Mouse (Mus musculus): ENCODE data around the gene Ghr.

Ghr gene

DNA sequence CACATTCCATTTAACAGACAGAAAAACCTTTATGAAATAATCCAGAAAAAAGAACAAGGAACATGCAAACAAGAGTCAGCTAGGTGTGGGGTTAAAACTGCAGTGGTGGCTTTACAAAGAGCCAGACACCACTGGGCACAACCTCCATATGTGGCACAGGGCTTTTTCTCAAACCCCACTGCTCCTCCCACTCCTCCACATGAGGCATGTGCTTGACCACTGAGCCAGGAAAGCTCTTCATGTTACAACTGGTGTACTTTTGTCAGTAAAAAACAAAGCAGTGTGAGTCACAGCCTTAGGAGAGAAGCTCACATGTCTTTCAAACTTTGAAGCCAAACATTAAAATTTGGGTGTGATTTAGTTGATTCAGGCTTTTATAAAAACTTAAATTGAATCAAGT lies 302.1 kb downstream of the Ghr start:
- DNase-seq: no peak

DNA sequence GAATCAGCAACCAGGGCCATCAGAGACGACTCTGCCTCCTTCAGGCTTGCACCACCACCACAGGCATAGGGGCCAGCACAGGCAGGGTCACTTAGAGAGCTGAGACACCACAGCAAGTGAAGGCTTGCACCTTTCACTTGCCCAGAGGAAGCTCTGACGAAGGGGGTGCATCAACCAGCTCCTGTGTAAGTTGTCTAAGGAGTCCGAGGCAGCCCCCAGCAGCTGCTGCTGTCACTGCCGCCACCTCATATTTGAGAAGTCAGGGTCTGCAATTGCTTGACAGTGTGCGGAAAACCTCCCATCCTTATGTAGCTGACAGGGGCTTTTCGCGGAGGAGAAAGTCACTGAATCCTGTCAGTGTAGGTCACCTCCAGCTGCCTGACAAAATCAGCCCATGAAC lies 304.1 kb downstream of the Ghr start:
- no peak for DNase-seq

DNA sequence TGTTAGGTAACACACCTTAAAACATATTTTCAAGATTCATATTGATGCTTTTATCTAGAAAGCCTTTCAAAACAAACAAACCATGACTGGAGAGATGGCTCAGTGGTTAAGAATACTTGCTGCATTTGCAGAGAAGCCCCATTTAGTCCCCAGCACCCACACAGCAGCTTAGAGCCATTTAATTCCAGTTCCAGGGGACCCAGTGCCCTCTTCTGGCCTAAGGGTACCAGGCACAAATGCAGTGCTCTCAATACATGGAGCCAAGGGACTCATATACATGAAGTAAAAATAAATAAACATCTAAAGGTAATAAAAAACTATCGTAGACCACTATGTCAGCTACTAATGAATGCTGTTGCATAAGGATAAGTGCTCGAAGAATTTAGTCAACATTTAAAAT lies 305.9 kb downstream of the Ghr start:
- peak in 1 of 2 experiments; percentile 9 for DNase-seq

DNA sequence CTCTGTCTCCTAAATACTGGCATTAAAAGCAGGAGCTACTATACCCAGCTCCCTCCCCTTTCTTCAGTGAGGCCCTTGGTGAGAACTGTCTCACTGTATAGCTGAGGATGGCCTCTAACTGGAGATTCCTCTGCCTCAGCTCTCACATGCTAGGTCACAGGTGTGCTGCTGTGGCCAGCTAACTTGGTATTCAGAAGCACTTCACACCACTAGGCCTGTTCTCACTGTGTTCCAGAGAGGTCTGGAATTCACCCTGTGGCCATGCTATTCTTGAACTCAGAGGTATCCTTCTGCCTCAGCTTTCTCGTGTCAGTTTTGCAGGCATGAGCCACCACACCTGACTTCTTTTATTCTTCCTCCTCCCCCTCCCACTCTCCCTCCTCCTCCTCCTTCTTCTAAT lies 310.1 kb downstream of the Ghr start:
- DNase-seq: no peak

DNA sequence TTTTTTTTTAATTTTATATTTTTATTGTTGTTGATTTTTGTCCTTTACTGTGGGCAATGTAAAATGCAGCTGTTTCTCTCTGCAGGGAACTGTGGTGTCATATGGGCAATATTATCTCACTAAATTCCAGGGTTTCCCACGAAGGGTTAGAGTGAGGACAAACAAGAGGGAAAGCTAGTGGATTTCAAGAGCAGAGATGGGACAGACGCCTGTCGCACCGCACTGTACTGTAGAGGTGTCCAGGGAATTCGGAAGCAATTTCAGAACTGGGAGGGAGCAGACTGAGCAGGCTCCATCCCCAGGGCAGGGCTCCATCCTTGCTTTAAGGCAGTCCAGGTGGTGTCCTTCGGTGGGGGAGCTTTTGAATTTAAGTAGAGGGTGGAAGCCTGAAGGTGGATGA lies 312.1 kb downstream of the Ghr start:
- peak; percentile 22 to 27 for DNase-seq

DNA sequence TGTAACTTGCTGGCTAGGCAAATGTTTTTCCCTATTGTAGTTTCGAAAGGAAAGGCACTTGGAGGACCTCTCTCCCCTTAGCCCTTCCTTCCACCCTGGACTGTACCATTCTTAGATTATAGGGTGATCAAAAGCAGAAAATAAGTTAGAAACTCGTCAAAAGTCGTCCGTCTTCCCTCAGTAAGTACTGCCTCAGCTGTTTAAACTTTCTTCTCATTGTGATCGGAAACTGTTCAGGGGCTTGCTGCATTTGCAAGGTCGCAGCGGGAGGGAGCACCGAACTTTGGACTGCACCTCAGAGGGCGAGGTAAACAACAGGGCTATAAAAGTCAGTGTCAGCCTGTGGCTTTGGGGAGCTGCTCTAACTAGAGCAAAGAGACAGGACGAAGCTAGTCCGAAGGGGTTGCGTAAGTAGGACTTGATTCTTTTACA lies 312.6 kb downstream of the Ghr start:
- peak; percentile 71 to 73 for DNase-seq

DNA sequence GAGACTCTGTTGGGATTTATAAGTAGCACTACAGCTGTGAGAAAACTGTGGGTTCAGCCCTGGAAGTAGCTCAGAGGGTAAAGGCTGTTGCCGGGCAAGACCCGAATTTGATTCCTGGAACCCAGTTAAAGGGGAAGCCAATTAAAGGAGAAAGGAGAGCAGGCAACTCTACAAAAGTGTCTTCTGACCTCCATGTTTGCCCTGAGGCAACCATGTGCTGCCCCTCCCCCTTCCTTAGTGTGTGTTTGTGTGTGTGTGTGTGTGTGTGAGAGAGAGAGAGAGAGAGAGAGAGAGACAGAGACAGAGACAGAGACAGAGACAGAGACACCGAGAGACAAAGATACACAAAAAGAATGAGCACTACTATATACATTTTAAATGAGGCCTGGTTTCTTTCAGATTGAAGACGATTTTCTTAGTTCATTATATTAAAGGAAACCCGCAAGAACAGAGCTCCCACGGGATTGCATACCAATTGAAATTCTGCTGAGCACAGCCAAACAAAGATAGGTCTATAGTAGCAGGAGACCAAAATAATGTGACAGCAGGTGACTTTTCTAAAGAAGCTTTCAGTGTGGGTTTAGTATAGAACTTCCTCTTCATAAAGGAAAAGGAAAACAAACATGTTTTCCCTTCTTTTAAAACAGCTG lies 313.2 kb downstream of the Ghr start:
- DNase-seq: peak; percentile 19 to 29

DNA sequence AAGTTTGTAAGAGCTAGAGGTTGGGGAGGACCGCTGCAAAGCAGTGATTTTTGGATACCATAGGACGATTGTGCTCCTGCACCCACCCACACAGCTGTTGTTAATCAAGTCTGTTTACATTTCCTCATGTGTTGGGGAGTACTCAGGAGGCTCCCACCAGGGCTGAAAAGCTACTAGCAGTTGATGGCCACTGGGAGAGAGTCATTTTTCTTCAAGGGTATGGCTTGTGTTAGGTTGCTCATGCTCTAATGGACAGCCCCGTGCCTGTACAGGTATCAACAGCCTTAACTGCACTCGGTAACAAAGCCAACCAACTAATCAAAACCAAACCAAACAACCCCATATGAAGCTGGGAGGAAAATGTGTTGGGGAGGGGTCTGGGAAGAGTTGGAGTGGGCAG lies 313.8 kb downstream of the Ghr start:
- no peak for DNase-seq

DNA sequence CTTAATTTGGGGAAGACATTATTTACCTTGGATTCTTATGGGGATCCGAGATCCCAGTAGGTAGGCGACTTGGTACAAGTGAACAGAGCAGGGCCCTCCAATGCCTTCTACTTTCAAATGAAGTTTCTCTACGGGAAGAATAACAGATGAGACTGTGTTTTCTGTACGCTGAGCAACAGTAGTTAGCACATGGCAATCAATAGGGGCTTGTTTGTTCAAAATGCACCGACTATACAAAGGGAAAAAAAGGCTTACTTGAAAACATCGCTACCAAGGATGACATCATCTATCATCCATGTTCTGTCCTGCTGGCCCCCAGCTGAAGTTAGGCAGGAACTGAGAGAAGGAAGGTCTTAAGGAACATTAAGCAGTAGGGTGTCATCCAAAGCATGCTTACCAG lies 315.0 kb downstream of the Ghr start, which contains the start of gene Selenop:
TSS of gene Selenop (plus strand) at position 301 of the 400 bp plus-strand sequence.
- DNase-seq: no peak
